ENCODE assay signal across 8 mouse cellular contexts in genomic region chr6:106768640-106769289, GRCm38 (mm10). TPM values are rescaled to one million over a fixed set of nuclear protein-coding genes. Genes with fewer than 3 reads are reported as not detected.
A peak's percentile ranks its signal among the peaks of the same experiment; 100 is the strongest.
DNase-seq lines count a peak whose midpoint lies in the region; ATAC-seq and TF ChIP-seq lines count a peak whose summit lies in the region.

Gene Trnt1 (plus strand): TSS chr6:106769120.

- no peak for TF ChIP-seq CTCF in kidney, adult 2 months (conservative IDR thresholded peaks at IDR 0.05; ENCODE audit: insufficient read depth, insufficient read length, low read depth, low read length)
- TF ChIP-seq CTCF in spleen, adult 2 months (IDR thresholded peaks at IDR 0.05; ENCODE audit: extremely low read depth, insufficient read depth, insufficient read length, insufficient replicate concordance): no peak

- peak; percentile 99 for ATAC-seq in embryonic facial prominence, embryonic 13.5 days (ENCODE audit: insufficient number of reproducible peaks, insufficient read depth, low FRiP score, low TSS enrichment, low read depth)
- ATAC-seq in limb, embryonic 12.5 days (ENCODE audit: insufficient number of reproducible peaks, insufficient read depth, low FRiP score, low TSS enrichment, low read depth): peak; percentile 98
- ATAC-seq in midbrain, embryonic 15.5 days (replicated peaks): peak; percentile 100

- 0 out of 2 replicates have a peak within 1 kb of the TSS, but pooled peaks have one; percentile 39 for H3K27ac ChIP-seq in embryonic facial prominence, embryonic 13.5 days
- peak within 1 kb of the TSS; percentile 79; the same call in 1 of the 2 replicates for H3K27ac ChIP-seq in kidney, adult 2 months (ENCODE audit: insufficient read depth, low read depth, low read length)
- H3K27ac ChIP-seq in limb, embryonic 12.5 days: no peak within 1 kb of the TSS
- H3K27ac ChIP-seq in midbrain, embryonic 15.5 days: peak within 1 kb of the TSS; percentile 69; the same call in 1 of the 2 replicates
- H3K27ac ChIP-seq in spleen, adult 2 months (ENCODE audit: insufficient read depth, low read length): peak within 1 kb of the TSS; percentile 85

- H3K27me3 ChIP-seq in embryonic facial prominence, embryonic 13.5 days: no peaks in the 10 kb centered on the region; the same call in 1 of the 2 replicates
- H3K27me3 ChIP-seq in kidney, adult 2 months (replicated peaks; ENCODE audit: control insufficient read depth, insufficient read depth, low read length): no peaks in the 10 kb centered on the region
- H3K27me3 ChIP-seq in limb, embryonic 12.5 days: 0 out of 2 replicates have a peak, but pooled peaks cover 3% of the 10 kb centered on the region
- no peaks in the 10 kb centered on the region for H3K27me3 ChIP-seq in midbrain, embryonic 15.5 days (replicated peaks)
- no peaks in the 10 kb centered on the region for H3K27me3 ChIP-seq in spleen, adult 2 months (ENCODE audit: control insufficient read depth, insufficient read depth, low read length)

- H3K4me3 ChIP-seq in embryonic facial prominence, embryonic 13.5 days: peak within 1 kb of the TSS; percentile 89
- H3K4me3 ChIP-seq in kidney, adult 2 months (ENCODE audit: insufficient read depth, low read depth, low read length): peak within 1 kb of the TSS; percentile 78
- H3K4me3 ChIP-seq in limb, embryonic 12.5 days (replicated peaks): peak within 1 kb of the TSS; percentile 73
- peak within 1 kb of the TSS; percentile 97 for H3K4me3 ChIP-seq in midbrain, embryonic 15.5 days
- peak within 1 kb of the TSS; percentile 99 for H3K4me3 ChIP-seq in spleen, adult 2 months (ENCODE audit: extremely low read depth, insufficient read depth, insufficient read length)

- 8% methylated on average over 35 of the region's 35 CpGs for WGBS in embryonic facial prominence, embryonic 13.5 days
- WGBS in kidney, adult 2 months: 4% methylated on average over 35 of the region's 35 CpGs
- 9% methylated on average over 35 of the region's 35 CpGs for WGBS in limb, embryonic 12.5 days
- 9% methylated on average over 35 of the region's 35 CpGs for WGBS in midbrain, embryonic 15.5 days
- 8% methylated on average over 35 of the region's 35 CpGs for WGBS in spleen, adult 2 months

- H3K4me2 ChIP-seq in embryonic facial prominence, embryonic 13.5 days: peak within 1 kb of the TSS; percentile 97
- peak within 1 kb of the TSS; percentile 74 for H3K4me2 ChIP-seq in limb, embryonic 12.5 days
- H3K4me2 ChIP-seq in midbrain, embryonic 15.5 days: peak within 1 kb of the TSS; percentile 92

- H3K4me1 ChIP-seq in embryonic facial prominence, embryonic 13.5 days: peaks cover 11% of the 10 kb centered on the region
- H3K4me1 ChIP-seq in kidney, adult 2 months (ENCODE audit: control insufficient read depth, insufficient read depth, low read length): peaks cover 4% of the 10 kb centered on the region; the same call in 1 of the 2 replicates
- peaks cover 12% of the 10 kb centered on the region for H3K4me1 ChIP-seq in limb, embryonic 12.5 days (replicated peaks)
- H3K4me1 ChIP-seq in midbrain, embryonic 15.5 days: peaks cover 15% of the 10 kb centered on the region
- H3K4me1 ChIP-seq in spleen, adult 2 months (ENCODE audit: control insufficient read depth, insufficient read depth, insufficient read length): peaks cover 6% of the 10 kb centered on the region

- DNase-seq in 3134 (ENCODE audit: extremely low read depth, insufficient read length, low spot score): peak; percentile 98
- peak; percentile 98 to 99 for DNase-seq in adrenal gland, postnatal 36 days
- DNase-seq in heart, adult 18-20 months: peak; percentile 98 to 99
- peak; percentile 99 for DNase-seq in kidney, adult 2 months
- DNase-seq in spleen, adult 2 months (ENCODE audit: low read depth in 1 of 2, low spot score in 2 of 2): peak; percentile 96 to 98

- no peaks in the 10 kb centered on the region for H3K9me3 ChIP-seq in embryonic facial prominence, embryonic 13.5 days
- H3K9me3 ChIP-seq in limb, embryonic 12.5 days: no peaks in the 10 kb centered on the region
- no peaks in the 10 kb centered on the region for H3K9me3 ChIP-seq in midbrain, embryonic 15.5 days

- H3K36me3 ChIP-seq in embryonic facial prominence, embryonic 13.5 days: peaks cover 19% of the 10 kb centered on the region
- H3K36me3 ChIP-seq in kidney, adult 2 months (ENCODE audit: control insufficient read depth, insufficient read depth, low read length): peaks cover 2% of the 10 kb centered on the region; the same call in 1 of the 2 replicates
- peaks cover 25% of the 10 kb centered on the region for H3K36me3 ChIP-seq in limb, embryonic 12.5 days
- H3K36me3 ChIP-seq in midbrain, embryonic 15.5 days (replicated peaks): peaks cover 4% of the 10 kb centered on the region; the same call in 1 of the 2 replicates
- peaks cover 9% of the 10 kb centered on the region for H3K36me3 ChIP-seq in spleen, adult 2 months (ENCODE audit: control insufficient read depth, insufficient read depth, low read length)

- peak within 1 kb of the TSS; percentile 84 for H3K9ac ChIP-seq in embryonic facial prominence, embryonic 13.5 days
- H3K9ac ChIP-seq in limb, embryonic 12.5 days (replicated peaks): peak within 1 kb of the TSS; percentile 64
- peak within 1 kb of the TSS; percentile 59 for H3K9ac ChIP-seq in midbrain, embryonic 15.5 days

- peak; percentile 78 for TF ChIP-seq POLR2A in kidney, adult 2 months (IDR thresholded peaks at IDR 0.05; ENCODE audit: low read depth, low read length)
- TF ChIP-seq POLR2A in spleen, adult 2 months (IDR thresholded peaks at IDR 0.05; ENCODE audit: low read depth, low read length): peak; percentile 82

RNA-seq across cellular contexts. Expression of gene Trnt1, which starts in this region (rescaled TPM):
- 10 to 100 TPM; 59.8 to 63.1 TPM for total RNA-seq in adrenal gland, postnatal 36 days (2021)
- 64.4 and 64.5 TPM in 2 replicates for polyA plus RNA-seq in embryonic facial prominence, embryonic 13.5 days (2015; fragmentation: Nextera tagmentation; extraction: Ambion mirVana)
- total RNA-seq in heart, adult 18-20 months (2021): 10 to 100 TPM; 39.3 to 49.4 TPM
- polyA plus RNA-seq in kidney, adult 2 months (2012; rRNA removed): 6.9 and 9.4 TPM in 2 replicates
- 61.5 and 61.8 TPM in 2 replicates for polyA plus RNA-seq in limb, embryonic 12.5 days (2016; fragmentation: Nextera tagmentation; extraction: Ambion mirVana)
- polyA plus RNA-seq in midbrain, embryonic 15.5 days (2015; fragmentation: Nextera tagmentation; extraction: Ambion mirVana): 55.8 and 59.5 TPM in 2 replicates
- 9.0 and 10.5 TPM in 2 replicates for polyA plus RNA-seq in spleen, adult 2 months (2012; rRNA removed)
